Mouse (Mus musculus) heart, embryonic 12.5 days (tissue): Measurements from ENCODE around the gene Scgb2b12. TPM values are rescaled to one million over a fixed set of nuclear protein-coding genes. Genes with fewer than 3 reads are reported as not detected.
"Not testable (repeated sequence)": the region's sequence is repeated elsewhere in the genome, so short reads cannot be mapped to it uniquely, and the experiment has no call there.

ENCODE experiments used
- ATAC-seq: fragments of 200-750 bp; cut with Nextera tagmentation; 2 replicates; pipeline ENCODE4 v1.8.0; 2017; ENCODE audit warnings: moderate TSS enrichment, moderate library complexity; ENCODE audit not compliant: insufficient number of reproducible peaks, low FRiP score
- H3K27ac ChIP-seq: fragments of 300-500 bp; sonication (generic); 2 replicates; pipeline ENCODE4 v1.5.1; 2016; ENCODE audit warnings: mild to moderate bottlenecking, moderate library complexity; ENCODE audit not compliant: poor library complexity, severe bottlenecking
- H3K27me3 ChIP-seq: fragments of 300-500 bp; sonication (generic); replicated peaks from 2 replicates; pipeline ENCODE4 v1.6.1; 2016; ENCODE audit warnings: mild to moderate bottlenecking, moderate library complexity
- H3K36me3 ChIP-seq: fragments of 300-500 bp; sonication (generic); 2 replicates; pipeline ENCODE4 v1.6.1; 2016; ENCODE audit warnings: mild to moderate bottlenecking, moderate library complexity
- H3K4me1 ChIP-seq: fragments of 300-500 bp; sonication (generic); replicated peaks from 2 replicates; pipeline ENCODE4 v1.6.1; 2016; ENCODE audit warnings: mild to moderate bottlenecking
- H3K4me2 ChIP-seq: fragments of 300-500 bp; sonication (generic); 2 replicates; pipeline ENCODE4 v1.6.1; 2016; ENCODE audit warnings: mild to moderate bottlenecking, moderate library complexity
- H3K4me3 ChIP-seq: fragments of 300-500 bp; sonication (generic); 2 replicates; pipeline ENCODE4 v1.5.1; 2016; ENCODE audit warnings: mild to moderate bottlenecking
- H3K9ac ChIP-seq: fragments of 300-500 bp; sonication (generic); 2 replicates; pipeline ENCODE4 v1.6.1; 2016; ENCODE audit warnings: mild to moderate bottlenecking, moderate library complexity
- H3K9me3 ChIP-seq: fragments of 300-500 bp; sonication (generic); replicated peaks from 2 replicates; pipeline ENCODE4 v1.6.1; 2016; ENCODE audit warnings: mild to moderate bottlenecking, moderate library complexity
- WGBS: fragments of 180-500 bp; shearing (Covaris S2); methylation state at CpG from one replicate; pipeline ENCODE4 v1.1.7; 2016; 5-methylcytosine and 5-hydroxymethylcytosine counted together
- polyA plus RNA-seq: library from polyadenylated mRNA; unstranded; fragments of >200 nt; fragmentation: Nextera tagmentation; extraction: Ambion mirVana; gene quantifications from 2 replicates; pipeline ENCODE4 v1.2.1, GENCODE M21; 2016

Scgb2b12 gene
- polyA plus RNA-seq, result not detected in 2 replicates

DNA sequence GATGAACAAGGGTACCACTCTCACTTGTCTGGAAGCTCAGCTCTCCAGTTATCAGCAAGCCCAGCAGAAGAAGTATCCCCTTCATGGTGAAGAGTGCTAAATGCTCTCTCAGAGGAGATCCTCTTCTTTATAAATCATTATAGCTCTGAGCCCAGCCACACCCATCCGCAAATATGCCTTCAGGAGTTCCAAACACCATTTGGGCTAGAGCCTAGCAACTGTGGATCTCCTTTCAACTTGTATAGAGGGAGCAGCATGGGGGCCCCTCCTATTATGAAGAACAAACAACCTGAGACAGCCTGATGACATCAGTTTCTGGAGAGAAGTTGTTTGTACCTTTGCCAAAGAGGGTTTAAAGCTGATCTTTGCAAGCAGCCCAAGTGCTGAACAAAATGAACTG is at the start of gene Scgb2b12:
TSS of gene Scgb2b12 (minus strand) at position 101 of the 400 bp plus-strand sequence.
- ATAC-seq, H3K27ac ChIP-seq, H3K4me3 ChIP-seq, H3K36me3 ChIP-seq, H3K9me3 ChIP-seq, H3K4me1 ChIP-seq, H3K9ac ChIP-seq, H3K4me2 ChIP-seq, H3K27me3 ChIP-seq: not testable (repeated sequence)
- WGBS, result 43% methylated on average over 1 of the region's 1 CpGs

DNA sequence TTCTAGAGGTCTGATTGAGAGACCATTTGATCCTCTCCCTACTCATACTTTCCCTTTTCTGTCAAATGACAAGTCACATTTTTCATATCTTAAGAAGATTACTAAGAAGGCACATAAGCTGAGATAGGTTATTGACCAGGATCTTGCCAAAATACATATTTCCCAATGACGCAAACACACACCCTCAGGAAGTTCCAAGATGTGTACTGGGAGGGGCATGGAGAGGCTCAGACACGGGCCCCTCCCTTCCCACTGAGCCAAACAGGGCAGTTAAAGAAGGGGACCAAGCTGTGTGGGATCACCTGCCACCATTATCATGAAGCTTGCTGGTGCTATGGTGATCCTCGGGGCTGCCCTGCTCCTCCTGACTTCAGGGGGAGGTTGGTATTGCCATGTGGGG is 6.8 kb upstream of the Scgb2b12 start, which contains the start of gene Scgb1b12:
TSS of gene Scgb1b12 (plus strand) at position 301 of the 400 bp plus-strand sequence.
- not testable (repeated sequence) for H3K4me2 ChIP-seq, ATAC-seq, H3K36me3 ChIP-seq, H3K4me1 ChIP-seq, H3K4me3 ChIP-seq, H3K9ac ChIP-seq, H3K27me3 ChIP-seq, H3K27ac ChIP-seq
- WGBS, result 63% methylated on average over 3 of the region's 3 CpGs
- peaks cover 12% of the 10 kb centered on the region for H3K9me3 ChIP-seq

Other genes with a start within 250 kb of the Scgb2b12 start
- not detected in 2 replicates for gene Scgb1b10, start 226.4 kb downstream of the Scgb2b12 start, polyA plus RNA-seq
- not detected in 2 replicates for gene Scgb2b11, start 116.1 kb downstream of the Scgb2b12 start, polyA plus RNA-seq
- gene Scgb1b11, start 104.4 kb downstream of the Scgb2b12 start, polyA plus RNA-seq, result not detected in 2 replicates
- gene Scgb1b12, start 6.9 kb upstream of the Scgb2b12 start, polyA plus RNA-seq, result not detected in 2 replicates
- gene Scgb1b29, start 114.3 kb upstream of the Scgb2b12 start, polyA plus RNA-seq, result not detected in 2 replicates